Mouse (Mus musculus) layer of hippocampus, adult 2 months (tissue): Measurements from ENCODE around the gene Zfp719. TPM values are rescaled to one million over a fixed set of nuclear protein-coding genes. Genes with fewer than 3 reads are reported as not detected.
A peak's percentile ranks its signal among the peaks of the same experiment; 100 is the strongest.

ENCODE experiments used
- DNase-seq, 2 experiments: peaks; one replicate each; pipeline ENCODE4 v3.0.0; 2022; ENCODE audit warnings: low spot score in 2 of 2
- H3K27ac ChIP-seq: fragments of 200-600 bp; 2 replicates; pipeline ENCODE4 v1.8.1; 2022
- H3K4me3 ChIP-seq: fragments of 200-600 bp; 2 replicates; pipeline ENCODE4 v1.8.1; 2022; ENCODE audit warnings: mild to moderate bottlenecking
- CTCF ChIP-seq: fragments of 200-600 bp; conservative IDR thresholded peaks from 2 replicates; pipeline ENCODE4 v1.8.1; 2022; ENCODE audit warnings: antibody characterized with exemption, mild to moderate bottlenecking, moderate library complexity
- total RNA-seq, 2 experiments: library from RNA; stranded (reverse); gene quantifications; 2 replicates each; pipeline ENCODE4 v1.2.3; 2021

Gene Zfp719
- total RNA-seq, 2 experiments from 2014 or later, result 19.5 to 19.8 TPM

DNA sequence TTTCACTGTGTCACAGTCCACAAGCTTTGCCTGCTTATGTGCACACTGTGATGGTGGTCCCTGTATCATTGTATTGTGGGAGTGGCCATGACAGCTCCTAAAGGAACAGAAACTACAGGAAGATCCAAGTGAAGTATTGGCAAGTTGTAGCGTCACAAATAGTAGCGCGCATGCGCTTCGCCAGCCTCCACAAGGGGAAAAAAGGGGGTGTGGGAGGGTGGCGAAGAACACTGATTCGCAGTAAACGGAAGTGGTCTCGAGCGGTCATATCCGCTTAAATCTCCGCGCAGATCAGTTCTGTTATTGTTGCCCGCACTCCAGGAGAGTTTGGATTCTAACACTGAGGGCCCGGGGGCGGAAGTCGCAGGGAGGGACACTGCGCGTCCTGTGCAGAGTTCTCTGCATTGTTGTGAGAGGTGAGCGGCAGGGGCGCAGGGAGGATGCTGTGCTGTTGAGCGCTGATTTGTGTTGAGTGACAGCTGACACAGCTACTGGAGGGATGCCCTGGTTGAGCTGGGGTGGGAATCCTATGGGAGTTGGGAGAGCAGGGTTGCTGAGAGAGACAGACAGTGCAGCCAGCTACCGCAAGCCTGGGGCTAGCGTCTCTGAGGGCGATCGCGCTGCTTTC is 17.3 kb upstream of the Zfp719 start, which contains the start of gene Zfp658:
Gene Zfp658, plus strand, starts transcription at position 251 of the 628 bp plus-strand sequence.
- Histone ChIP-seq H3K27ac (peak within 1 kb of the TSS; percentile 84), H3K4me3 (peak within 1 kb of the TSS; percentile 72)
- peak; percentile 50 for TF ChIP-seq CTCF
- DNase-seq, result peak; percentile 86 to 92

DNA sequence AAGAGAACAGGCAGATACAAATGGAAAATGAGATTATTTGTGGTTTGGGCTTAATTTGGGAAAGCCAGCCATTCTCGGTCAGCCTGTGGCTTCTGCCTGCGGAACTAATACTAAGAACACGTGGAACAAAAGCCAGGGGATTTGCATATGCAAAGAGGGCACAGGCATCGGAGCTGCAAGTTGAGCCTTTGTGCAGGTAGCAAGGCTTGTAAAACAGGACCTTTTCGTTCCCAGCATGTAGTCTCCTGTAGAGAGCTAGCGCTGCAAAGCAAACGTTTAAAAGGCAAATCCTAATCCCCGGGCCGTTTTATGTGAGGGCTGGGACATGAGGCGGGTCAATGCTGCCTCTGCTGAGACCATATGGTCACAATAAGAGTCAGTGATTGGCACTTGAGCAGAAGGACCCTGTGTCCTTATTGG is 16.7 kb upstream of the Zfp719 start:
- TF ChIP-seq CTCF, result no peak
- H3K27ac ChIP-seq, result peak overlapping the region; percentile 84
- DNase-seq, result no peak
- H3K4me3 ChIP-seq, result peak overlapping the region; percentile 72

DNA sequence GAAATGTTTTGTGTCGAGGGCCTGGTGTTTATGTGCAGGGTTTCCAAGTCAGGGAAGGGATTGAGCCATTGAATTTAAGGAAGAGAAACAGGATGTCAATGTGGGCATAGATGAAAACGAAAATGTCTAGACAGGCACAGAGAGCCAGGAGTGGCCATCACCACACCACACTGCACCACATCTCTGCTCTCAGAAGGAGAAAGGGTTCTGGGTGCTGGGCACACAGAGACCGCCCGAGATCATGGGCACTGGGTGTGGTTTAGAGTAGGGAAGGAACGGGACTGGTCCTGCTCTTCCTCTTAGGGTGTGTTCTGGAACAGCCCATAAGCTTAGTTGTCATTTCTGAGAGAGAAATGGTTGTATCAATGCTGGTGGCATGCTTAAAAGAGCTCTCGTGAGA is 16.1 kb upstream of the Zfp719 start:
- no peak for TF ChIP-seq CTCF
- no peak for DNase-seq
- Histone ChIP-seq H3K4me3 (peak overlapping the region; percentile 72), H3K27ac (0 out of 2 replicates have a peak overlapping the region, but pooled peaks have one; percentile 23)

DNA sequence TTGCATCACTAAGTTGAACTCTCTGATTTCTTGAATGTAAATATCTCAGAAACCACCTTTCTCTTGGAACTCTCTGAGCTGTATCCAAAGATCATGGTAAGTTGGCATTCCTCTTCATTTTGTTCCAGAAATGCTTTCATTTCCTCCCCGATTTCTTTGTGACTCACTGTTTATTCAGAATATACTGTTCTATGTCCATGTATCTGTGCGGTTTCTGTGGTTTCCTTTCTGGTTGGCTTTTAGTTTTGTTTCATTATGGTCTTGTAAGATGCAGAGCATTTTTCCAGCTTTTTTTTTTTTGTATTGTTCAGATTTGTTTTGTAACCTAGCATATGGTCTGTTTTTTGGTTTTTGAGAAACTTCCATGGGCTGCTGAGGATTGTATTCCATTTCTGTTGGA is 8.2 kb upstream of the Zfp719 start:
- Histone ChIP-seq H3K4me3 (no peak overlapping the region), H3K27ac (no peak overlapping the region)
- no peak for TF ChIP-seq CTCF
- DNase-seq, result no peak

DNA sequence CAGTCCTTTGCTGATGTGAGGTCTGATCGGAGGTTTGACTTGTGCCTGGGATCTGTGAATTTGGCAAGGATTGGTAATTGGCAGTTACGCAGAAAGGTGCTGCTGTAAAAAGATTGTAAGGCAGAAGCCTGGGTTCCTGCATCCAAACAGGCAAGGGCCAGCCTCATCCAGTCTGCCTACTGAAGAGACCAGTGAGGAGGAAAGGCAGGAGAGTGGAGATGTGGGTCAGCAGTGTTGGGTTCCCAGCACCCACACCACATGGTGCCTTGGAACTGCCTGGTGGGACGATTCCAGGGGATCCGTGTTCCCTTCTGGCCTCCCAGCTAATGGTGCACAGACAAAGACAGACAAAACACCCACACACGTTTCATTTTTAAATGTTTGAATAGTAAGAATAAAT is 1.1 kb downstream of the Zfp719 start:
- Histone ChIP-seq H3K27ac (peak overlapping the region; percentile 97), H3K4me3 (peak overlapping the region; percentile 77)
- TF ChIP-seq CTCF, result no peak
- peak; percentile 30 to 40 for DNase-seq

DNA sequence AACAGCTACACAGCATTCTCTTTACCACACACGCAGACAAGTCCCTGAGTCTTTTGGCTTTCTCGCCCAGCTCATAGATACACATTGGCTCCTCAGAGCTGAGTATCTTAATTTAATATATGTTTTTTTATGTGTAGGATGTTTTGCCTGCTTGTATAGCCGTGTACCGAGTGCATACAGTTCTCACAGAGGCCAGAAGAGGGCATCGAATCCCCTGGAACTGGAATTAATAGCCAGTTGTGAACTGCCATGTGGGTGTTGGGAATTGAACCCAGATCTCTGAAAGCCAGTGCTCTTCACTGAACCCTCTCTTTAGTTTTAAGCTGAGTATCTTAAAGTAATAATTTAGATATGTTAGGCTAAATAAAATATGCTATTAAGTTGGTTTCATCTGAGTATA is 5.4 kb downstream of the Zfp719 start:
- Histone ChIP-seq H3K27ac (no peak overlapping the region), H3K4me3 (no peak overlapping the region)
- DNase-seq, result no peak
- peak; percentile 68 for TF ChIP-seq CTCF

DNA sequence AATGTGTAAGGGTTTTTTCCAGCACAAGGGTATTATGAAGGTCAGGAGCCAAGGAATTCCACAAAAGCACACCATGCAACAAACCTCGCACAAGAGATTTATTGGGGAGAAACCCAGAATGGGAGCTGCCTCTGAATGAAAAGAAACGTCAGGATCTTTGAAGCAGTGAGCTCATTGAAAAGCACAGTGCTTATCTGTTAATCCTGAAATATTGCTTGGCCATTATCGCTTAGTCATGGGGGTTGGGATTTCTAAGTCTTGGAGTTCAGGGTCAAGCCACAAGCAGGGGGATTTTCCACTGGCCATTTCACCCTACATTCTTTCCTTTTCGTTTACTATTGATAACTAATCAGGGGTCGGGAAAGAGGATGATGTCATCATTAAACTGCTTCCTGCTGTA is 22.5 kb downstream of the Zfp719 start:
- no peak for TF ChIP-seq CTCF
- no peak overlapping the region for H3K4me3 ChIP-seq
- H3K27ac ChIP-seq, result no peak overlapping the region; the same call in 1 of the 2 replicates
- no peak for DNase-seq

DNA sequence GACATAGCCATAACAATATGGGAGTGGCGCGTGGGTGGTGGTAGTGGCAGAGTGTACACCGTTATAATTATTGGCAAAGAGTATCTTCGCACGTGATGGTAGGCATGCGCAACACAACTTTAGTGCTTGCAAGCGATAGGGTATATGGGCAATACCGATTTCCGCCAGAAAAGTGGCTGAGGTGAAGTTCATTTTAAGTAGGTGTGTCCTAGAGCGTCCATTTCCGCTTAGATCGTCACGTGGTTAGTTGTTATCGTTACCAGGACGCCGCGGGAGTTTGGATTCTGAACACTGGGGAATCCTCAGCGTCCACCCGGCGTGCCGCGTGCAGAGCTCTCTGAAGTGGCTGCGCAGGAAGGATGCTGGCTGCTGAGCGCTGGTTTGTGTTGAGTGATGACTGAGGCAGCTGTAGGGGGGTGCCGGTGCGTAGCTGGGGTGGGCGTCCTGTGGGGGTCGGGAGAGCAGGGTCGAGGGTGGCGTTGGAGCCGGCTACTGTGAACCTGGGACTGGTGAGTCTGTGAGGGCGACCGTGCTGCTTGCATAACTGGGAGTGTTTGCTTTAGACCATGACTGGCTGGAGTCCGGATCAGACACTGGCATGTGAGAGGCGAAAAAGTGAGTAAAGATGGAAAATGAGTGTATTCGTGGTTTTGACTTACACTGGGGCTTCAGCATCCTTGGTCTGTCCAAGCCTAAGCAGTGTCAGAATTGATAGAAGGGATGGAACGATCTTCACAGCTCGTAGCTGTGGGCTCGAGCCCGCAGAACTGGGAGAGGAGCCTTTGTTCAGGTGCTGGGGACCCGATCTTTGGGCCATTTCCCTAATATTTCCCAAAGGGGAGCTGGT is 27.7 kb downstream of the Zfp719 start, which contains the start of gene Zfp819:
Gene Zfp819, plus strand, starts transcription at position 274 of the 847 bp plus-strand sequence.
- peak; percentile 38 for TF ChIP-seq CTCF
- Histone ChIP-seq H3K4me3 (peak within 1 kb of the TSS; percentile 56), H3K27ac (no peak within 1 kb of the TSS)
- DNase-seq, result peak; percentile 68 to 78

DNA sequence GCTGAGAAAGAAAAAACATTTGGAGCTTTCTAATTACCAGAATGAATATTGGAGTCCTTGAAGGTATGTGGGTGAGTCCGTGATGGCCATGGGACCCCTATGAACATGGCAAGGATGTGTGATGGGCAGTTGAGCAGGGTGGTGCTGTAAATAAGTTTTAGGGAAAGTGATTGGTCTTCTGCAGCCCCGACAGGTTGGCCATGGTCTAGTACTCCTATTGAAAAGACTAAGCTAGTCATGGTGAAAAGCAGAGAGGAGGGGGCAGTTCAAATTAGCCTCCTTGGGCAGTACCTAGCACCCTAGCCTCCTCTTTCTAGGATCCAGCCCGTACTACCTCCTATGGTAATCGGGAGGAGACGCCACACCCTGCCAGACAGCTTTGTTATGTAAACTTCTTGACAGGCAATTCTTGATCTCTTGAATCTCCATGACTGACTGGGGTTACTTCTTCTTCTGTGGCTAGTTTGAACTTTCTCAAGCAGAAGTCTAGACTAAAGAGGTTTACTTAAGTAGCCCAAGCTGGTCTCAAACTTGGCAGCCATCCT is 28.4 kb downstream of the Zfp719 start:
- no peak for TF ChIP-seq CTCF
- Histone ChIP-seq H3K27ac (no peak overlapping the region), H3K4me3 (no peak overlapping the region)
- DNase-seq, result no peak

DNA sequence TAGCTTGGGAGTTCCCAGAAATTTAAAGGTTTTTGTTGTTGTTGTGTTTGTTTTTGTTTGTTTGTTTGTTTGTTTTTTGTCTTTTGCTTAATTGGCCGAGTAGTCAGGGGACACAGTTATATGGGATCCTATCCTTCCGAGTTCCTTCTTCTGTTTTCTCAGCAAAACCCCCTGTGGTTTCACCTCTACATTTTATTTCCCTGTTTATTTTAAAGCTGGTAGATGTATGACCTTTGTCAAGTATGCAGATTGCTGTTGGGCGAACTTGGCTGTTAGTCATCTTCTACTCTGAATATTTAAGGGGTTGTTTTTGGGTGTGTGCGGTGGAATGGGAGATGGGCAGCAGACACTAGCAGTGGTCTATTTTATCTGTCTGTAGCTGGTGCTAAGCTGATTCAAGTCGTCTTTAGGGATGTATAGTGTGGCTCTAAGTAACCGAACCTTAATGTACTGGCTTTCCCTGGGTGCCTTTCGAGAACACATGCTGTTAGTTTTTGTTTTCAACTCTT is 29.0 kb downstream of the Zfp719 start:
- no peak for DNase-seq
- Histone ChIP-seq H3K4me3 (no peak overlapping the region), H3K27ac (no peak overlapping the region)
- no peak for TF ChIP-seq CTCF

DNA sequence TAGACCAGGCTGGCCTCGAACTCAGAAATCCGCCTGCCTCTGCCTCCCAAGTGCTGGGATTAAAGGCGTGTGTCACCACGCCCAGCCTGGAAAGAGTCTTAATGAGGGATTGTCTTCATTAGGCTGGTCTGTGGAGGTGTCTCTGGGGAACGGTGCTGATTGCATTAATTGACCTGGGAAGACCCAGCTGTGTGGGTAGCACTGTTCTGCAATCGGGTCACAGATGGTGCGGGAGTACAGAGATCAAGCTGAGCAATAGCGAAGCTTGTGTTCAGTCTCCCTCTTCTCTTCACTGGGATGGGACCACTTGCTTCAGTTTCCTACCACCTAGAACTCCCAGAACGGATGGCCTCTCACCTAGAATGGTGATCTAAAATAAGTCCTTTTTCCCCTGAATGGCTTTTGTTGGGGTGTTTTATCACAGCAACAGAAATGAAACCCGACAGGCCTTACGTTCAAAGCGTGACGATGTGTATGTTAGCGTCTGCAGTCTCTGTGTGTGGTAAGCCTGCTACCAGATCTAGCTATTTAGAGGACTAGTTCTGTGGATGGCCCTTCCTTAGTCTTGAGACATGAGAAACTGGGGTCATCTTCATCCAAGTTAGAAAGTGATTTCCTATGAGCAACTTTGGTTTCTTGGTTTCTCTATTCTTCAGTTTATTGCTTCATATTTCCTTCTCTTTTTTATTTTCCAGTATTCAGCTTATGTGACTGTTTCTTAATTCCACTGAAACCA is 34.6 kb downstream of the Zfp719 start:
- Histone ChIP-seq H3K4me3 (no peak overlapping the region), H3K27ac (no peak overlapping the region)
- TF ChIP-seq CTCF, result no peak

DNA sequence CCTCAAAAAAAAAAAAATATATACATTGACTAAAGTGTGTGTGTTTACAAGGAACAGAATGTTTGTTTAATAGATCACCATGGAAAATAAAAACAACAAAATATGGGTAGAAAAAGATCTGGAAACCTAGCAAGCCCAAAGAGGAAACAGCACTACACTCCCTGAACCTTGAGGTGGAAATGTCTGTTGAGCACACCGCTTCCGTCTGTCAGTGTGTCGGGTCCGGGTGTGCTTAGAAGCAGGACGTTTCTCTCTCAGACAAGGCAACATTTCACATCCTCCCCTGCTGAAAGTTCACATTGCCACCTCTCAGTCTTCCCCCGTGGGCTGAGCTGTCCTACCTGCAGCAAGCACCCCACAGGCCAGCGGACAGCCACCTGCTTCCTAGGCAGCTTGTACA is 43.5 kb downstream of the Zfp719 start:
- no peak overlapping the region for H3K27ac ChIP-seq
- DNase-seq, result no peak
- no peak for TF ChIP-seq CTCF
- H3K4me3 ChIP-seq, result no peak overlapping the region

More for the DNA sequence above, 34.6 kb downstream of the Zfp719 start:
- DNase-seq, result no peak
